Mouse (Mus musculus) left cerebral cortex, postnatal 10 days (tissue): ENCODE results near the gene Megf8. TPM values are rescaled to one million over a fixed set of nuclear protein-coding genes. Genes with fewer than 3 reads are reported as not detected.
A peak's percentile ranks its signal among the peaks of the same experiment; 100 is the strongest.
"Not testable (repeated sequence)": the region's sequence is repeated elsewhere in the genome, so short reads cannot be mapped to it uniquely, and the experiment has no call there.

ENCODE experiments used
- DNase-seq, 2 experiments: peaks; one replicate each; pipeline ENCODE4 v3.0.0; 2021 to 2022; ENCODE audit warnings: low spot score in 2 of 2, mixed read lengths in 1 of 2; ENCODE audit errors: extremely low spot score in 1 of 2
- intact Hi-C: fragments of 180-260 bp; cut with DNase I; formaldehyde crosslinking; loops from one replicate; pipeline ENCODE4 v1.15.1; 2025
- total RNA-seq, 2 experiments: library from RNA; stranded (reverse); gene quantifications; 2 replicates each; pipeline ENCODE4 v1.2.3; 2021

Gene Megf8
- total RNA-seq, 2 experiments from 2014 or later, result 90.4 to 91.8 TPM

GRCm38 (mm10) chr7:25388916-25389315 lies 72.0 kb downstream of the Megf8 start:
- no peak for DNase-seq
- intact Hi-C loops, result no loop called here

- no peak for DNase-seq
- intact Hi-C loops, result no loop called here
Observed at GRCm38 (mm10) chr7:25390054-25390770, 73.2 kb downstream of the Megf8 start.

GRCm38 (mm10) chr7:25390986-25391385 lies 74.0 kb downstream of the Megf8 start:
- no peak for DNase-seq
- intact Hi-C loops, result no loop called here

GRCm38 (mm10) chr7:25391856-25392453 lies 75.0 kb downstream of the Megf8 start:
- intact Hi-C loops, result no loop called here
- DNase-seq, result no peak

- intact Hi-C loops, result no loop called here
- DNase-seq, result no peak
Observed at GRCm38 (mm10) chr7:25392851-25393250, 75.9 kb downstream of the Megf8 start.

GRCm38 (mm10) chr7:25393451-25394210 lies 76.7 kb downstream of the Megf8 start:
- no peak for DNase-seq
- intact Hi-C loops, result no loop called here

- intact Hi-C loops, result no loop called here
- DNase-seq, result no peak
Observed at GRCm38 (mm10) chr7:25394754-25395153, 77.8 kb downstream of the Megf8 start.

GRCm38 (mm10) chr7:25395186-25395557 lies 78.2 kb downstream of the Megf8 start:
- no peak for DNase-seq
- intact Hi-C loops, result no loop called here

GRCm38 (mm10) chr7:25395558-25396521 lies 78.9 kb downstream of the Megf8 start:
- peak; percentile 97 to 98 for DNase-seq
- intact Hi-C loops, result no loop called here

GRCm38 (mm10) chr7:25396621-25397020 lies 79.7 kb downstream of the Megf8 start:
- no peak for DNase-seq
- intact Hi-C loops, result no loop called here

GRCm38 (mm10) chr7:25398610-25399009 lies 81.6 kb downstream of the Megf8 start, which contains the start of gene Lipe:
Gene Lipe, minus strand, starts transcription at chr7:25398710.
- no peak for DNase-seq
- intact Hi-C loops, result no loop called here

GRCm38 (mm10) chr7:25399028-25399427 lies 82.1 kb downstream of the Megf8 start:
- DNase-seq, intact Hi-C loops: not testable (repeated sequence)

GRCm38 (mm10) chr7:25401551-25401950 lies 84.6 kb downstream of the Megf8 start:
- intact Hi-C loops, result no loop called here
- DNase-seq, result no peak

- intact Hi-C loops, result no loop called here
- no peak for DNase-seq
Observed at GRCm38 (mm10) chr7:25401986-25402385, 85.0 kb downstream of the Megf8 start.

GRCm38 (mm10) chr7:25402671-25403101 lies 85.7 kb downstream of the Megf8 start:
- intact Hi-C loops, result no loop called here
- no peak for DNase-seq

- DNase-seq, result no peak
- intact Hi-C loops, result no loop called here
Observed at GRCm38 (mm10) chr7:25406468-25406867, 89.5 kb downstream of the Megf8 start.

GRCm38 (mm10) chr7:25409114-25409760 lies 92.3 kb downstream of the Megf8 start:
- DNase-seq, result no peak

GRCm38 (mm10) chr7:25410969-25411615 lies 94.1 kb downstream of the Megf8 start:
- DNase-seq, result no peak
- intact Hi-C loops, result no loop called here

More at GRCm38 (mm10) chr7:25409114-25409760, 92.3 kb downstream of the Megf8 start:
- intact Hi-C loops, result no loop called here
